Mouse (Mus musculus): ENCODE results near the gene Fez1. TPM values are rescaled to one million over a fixed set of nuclear protein-coding genes. Genes with fewer than 3 reads are reported as not detected.

The Fez1 gene
- total RNA-seq (2021): 1 to 10 TPM in 1 of 2 experiments, under 1 TPM in 1; 0.91 to 1.4 TPM

- peak; percentile 18 for DNase-seq
These were observed at the start of gene Fez1 for GRCm38 (mm10) chr9:36821644-36822000. Gene Fez1, plus strand, starts transcription at chr9:36821864.

- no peak for DNase-seq
These were observed 37.7 kb upstream of the Fez1 start for GRCm38 (mm10) chr9:36783921-36784320.

GRCm38 (mm10) chr9:36792191-36792590, 29.5 kb upstream of the Fez1 start:
- DNase-seq: no peak

- no peak for DNase-seq
These were observed 27.2 kb upstream of the Fez1 start for GRCm38 (mm10) chr9:36794487-36794886.

GRCm38 (mm10) chr9:36795556-36795955, 26.1 kb upstream of the Fez1 start:
- no peak for DNase-seq

GRCm38 (mm10) chr9:36796224-36796623, 25.4 kb upstream of the Fez1 start:
- no peak for DNase-seq

GRCm38 (mm10) chr9:36796781-36797555, 24.7 kb upstream of the Fez1 start, which contains the start of gene Ei24:
Gene Ei24, minus strand, starts transcription at chr9:36797393.
- DNase-seq: peak; percentile 98

- no peak for DNase-seq
These were observed 19.7 kb upstream of the Fez1 start for GRCm38 (mm10) chr9:36801961-36802360.

GRCm38 (mm10) chr9:36802951-36803350, 18.7 kb upstream of the Fez1 start:
- no peak for DNase-seq

GRCm38 (mm10) chr9:36803386-36803785, 18.3 kb upstream of the Fez1 start:
- DNase-seq: no peak

GRCm38 (mm10) chr9:36803926-36804325, 17.7 kb upstream of the Fez1 start:
- no peak for DNase-seq

GRCm38 (mm10) chr9:36805256-36805975, 16.2 kb upstream of the Fez1 start:
- DNase-seq: no peak

GRCm38 (mm10) chr9:36808126-36808785, 13.4 kb upstream of the Fez1 start:
- no peak for DNase-seq

- no peak for DNase-seq
These were observed 7.2 kb upstream of the Fez1 start for GRCm38 (mm10) chr9:36814486-36814885.

GRCm38 (mm10) chr9:36818905-36819304, 2.8 kb upstream of the Fez1 start:
- no peak for DNase-seq

GRCm38 (mm10) chr9:36820969-36821643, 558 bp upstream of the Fez1 start:
- DNase-seq: no peak

- no peak for DNase-seq
These were observed 360 bp downstream of the Fez1 start for GRCm38 (mm10) chr9:36822024-36822423.

- no peak for DNase-seq
These were observed 5.1 kb downstream of the Fez1 start for GRCm38 (mm10) chr9:36826612-36827363.

GRCm38 (mm10) chr9:36831401-36831800, 9.7 kb downstream of the Fez1 start:
- DNase-seq: no peak

- DNase-seq: peak; percentile 65
These were observed 10.9 kb downstream of the Fez1 start for GRCm38 (mm10) chr9:36832529-36832928.

GRCm38 (mm10) chr9:36833043-36833881, 11.6 kb downstream of the Fez1 start:
- DNase-seq: no peak
